Mouse (Mus musculus): Measurements from ENCODE around the gene Npcd. TPM values are rescaled to one million over a fixed set of nuclear protein-coding genes. Genes with fewer than 3 reads are reported as not detected.

Gene Npcd
- polyA plus RNA-seq, 2 experiments, result 0.99 to 1.7 TPM

- Histone ChIP-seq H3K4me3 (replicated peaks; ENCODE audit: low read length) (no peak overlapping the region), H3K4me2 (replicated peaks; ENCODE audit: low read depth, low read length, severe bottlenecking) (no peak overlapping the region), H3K4me1 (ENCODE audit: control insufficient read depth, insufficient read depth, low read length) (no peaks in the 10 kb centered on the region), H3K36me3 (ENCODE audit: control insufficient read depth, insufficient read depth, low read length) (peaks cover 40% of the 10 kb centered on the region), H3K27ac (replicated peaks; ENCODE audit: low read depth, low read length) (no peak overlapping the region), H3K9me3 (ENCODE audit: control insufficient read depth, low read length) (no peaks in the 10 kb centered on the region), H3K27me3 (ENCODE audit: control insufficient read depth, insufficient read depth, low read length) (no peaks in the 10 kb centered on the region), H3K9ac (ENCODE audit: low read depth, low read length, severe bottlenecking) (no peak overlapping the region)
- DNase-seq (ENCODE audit: low spot score), result no peak
- TF ChIP-seq POLR2A (IDR thresholded peaks at IDR 0.05; ENCODE audit: borderline replicate concordance, extremely low read depth, insufficient read depth, insufficient read length), result no peak
- 88% methylated on average over 7 of the region's 7 CpGs for WGBS
- ATAC-seq (ENCODE audit: low FRiP score, low read depth), result no peak
These were observed 70.3 kb downstream of the Npcd start for GRCm38 (mm10) chr15:79763601-79764246.

- no peak overlapping the region for H3K27ac ChIP-seq (replicated peaks; ENCODE audit: low read depth, low read length)
- no peak for ATAC-seq (ENCODE audit: low FRiP score, low read depth)
- no peaks in the 10 kb centered on the region for H3K9me3 ChIP-seq (ENCODE audit: control insufficient read depth, low read length)
- no peaks in the 10 kb centered on the region for H3K4me1 ChIP-seq (ENCODE audit: control insufficient read depth, insufficient read depth, low read length)
- WGBS, result 86% methylated on average over 9 of the region's 9 CpGs
- H3K9ac ChIP-seq (ENCODE audit: low read depth, low read length, severe bottlenecking), result no peak overlapping the region
- H3K4me3 ChIP-seq (replicated peaks; ENCODE audit: low read length), result no peak overlapping the region
- H3K27me3 ChIP-seq (ENCODE audit: control insufficient read depth, insufficient read depth, low read length), result no peaks in the 10 kb centered on the region
- H3K36me3 ChIP-seq (ENCODE audit: control insufficient read depth, insufficient read depth, low read length), result peaks cover 40% of the 10 kb centered on the region
- no peak overlapping the region for H3K4me2 ChIP-seq (replicated peaks; ENCODE audit: low read depth, low read length, severe bottlenecking)
- no peak for TF ChIP-seq POLR2A (IDR thresholded peaks at IDR 0.05; ENCODE audit: borderline replicate concordance, extremely low read depth, insufficient read depth, insufficient read length)
- no peak for DNase-seq (ENCODE audit: low spot score)
These were observed 71.0 kb downstream of the Npcd start for GRCm38 (mm10) chr15:79763001-79763400.

- H3K9ac ChIP-seq (ENCODE audit: low read depth, low read length, severe bottlenecking), result no peak overlapping the region
- no peaks in the 10 kb centered on the region for H3K4me1 ChIP-seq (ENCODE audit: control insufficient read depth, insufficient read depth, low read length)
- ATAC-seq (ENCODE audit: low FRiP score, low read depth), result no peak
- no peak for TF ChIP-seq POLR2A (IDR thresholded peaks at IDR 0.05; ENCODE audit: borderline replicate concordance, extremely low read depth, insufficient read depth, insufficient read length)
- no peak overlapping the region for H3K4me3 ChIP-seq (replicated peaks; ENCODE audit: low read length)
- no peak for DNase-seq (ENCODE audit: low spot score)
- WGBS, result 78% methylated on average over 6 of the region's 6 CpGs
- no peak overlapping the region for H3K4me2 ChIP-seq (replicated peaks; ENCODE audit: low read depth, low read length, severe bottlenecking)
- peaks cover 40% of the 10 kb centered on the region for H3K36me3 ChIP-seq (ENCODE audit: control insufficient read depth, insufficient read depth, low read length)
- H3K27ac ChIP-seq (replicated peaks; ENCODE audit: low read depth, low read length), result no peak overlapping the region
- H3K9me3 ChIP-seq (ENCODE audit: control insufficient read depth, low read length), result no peaks in the 10 kb centered on the region
- no peaks in the 10 kb centered on the region for H3K27me3 ChIP-seq (ENCODE audit: control insufficient read depth, insufficient read depth, low read length)
These were observed 73.1 kb downstream of the Npcd start for GRCm38 (mm10) chr15:79760956-79761355.

GRCm38 (mm10) chr15:79757118-79757517 lies 76.9 kb downstream of the Npcd start:
- no peak for ATAC-seq (ENCODE audit: low FRiP score, low read depth)
- no peaks in the 10 kb centered on the region for H3K9me3 ChIP-seq (ENCODE audit: control insufficient read depth, low read length)
- WGBS, result 93% methylated on average over 3 of the region's 3 CpGs

GRCm38 (mm10) chr15:79755977-79756625 lies 77.9 kb downstream of the Npcd start:
- Histone ChIP-seq H3K4me2 (replicated peaks; ENCODE audit: low read depth, low read length, severe bottlenecking) (no peak overlapping the region), H3K4me3 (replicated peaks; ENCODE audit: low read length) (no peak overlapping the region), H3K9me3 (ENCODE audit: control insufficient read depth, low read length) (no peaks in the 10 kb centered on the region), H3K4me1 (ENCODE audit: control insufficient read depth, insufficient read depth, low read length) (no peaks in the 10 kb centered on the region), H3K36me3 (ENCODE audit: control insufficient read depth, insufficient read depth, low read length) (0 out of 2 replicates have a peak, but pooled peaks cover 2% of the 10 kb centered on the region), H3K27ac (replicated peaks; ENCODE audit: low read depth, low read length) (no peak overlapping the region), H3K9ac (ENCODE audit: low read depth, low read length, severe bottlenecking) (no peak overlapping the region), H3K27me3 (ENCODE audit: control insufficient read depth, insufficient read depth, low read length) (no peaks in the 10 kb centered on the region)
- no peak for TF ChIP-seq POLR2A (IDR thresholded peaks at IDR 0.05; ENCODE audit: borderline replicate concordance, extremely low read depth, insufficient read depth, insufficient read length)
- 69% methylated on average over 8 of the region's 8 CpGs for WGBS
- DNase-seq (ENCODE audit: low spot score), result no peak
- no peak for ATAC-seq (ENCODE audit: low FRiP score, low read depth)

More at GRCm38 (mm10) chr15:79757118-79757517, 76.9 kb downstream of the Npcd start:
- Histone ChIP-seq H3K4me2 (replicated peaks; ENCODE audit: low read depth, low read length, severe bottlenecking) (no peak overlapping the region), H3K4me3 (replicated peaks; ENCODE audit: low read length) (no peak overlapping the region), H3K27ac (replicated peaks; ENCODE audit: low read depth, low read length) (no peak overlapping the region), H3K27me3 (ENCODE audit: control insufficient read depth, insufficient read depth, low read length) (no peaks in the 10 kb centered on the region), H3K36me3 (ENCODE audit: control insufficient read depth, insufficient read depth, low read length) (peaks cover 10% of the 10 kb centered on the region; the same call in 1 of the 2 replicates), H3K4me1 (ENCODE audit: control insufficient read depth, insufficient read depth, low read length) (no peaks in the 10 kb centered on the region), H3K9ac (ENCODE audit: low read depth, low read length, severe bottlenecking) (no peak overlapping the region)
- no peak for TF ChIP-seq POLR2A (IDR thresholded peaks at IDR 0.05; ENCODE audit: borderline replicate concordance, extremely low read depth, insufficient read depth, insufficient read length)
- DNase-seq (ENCODE audit: low spot score), result no peak
